Mouse (Mus musculus): Measurements from ENCODE around the gene Nmnat1. TPM values are rescaled to one million over a fixed set of nuclear protein-coding genes. Genes with fewer than 3 reads are reported as not detected.
A peak's percentile ranks its signal among the peaks of the same experiment; 100 is the strongest.
"Not testable (repeated sequence)": the region's sequence is repeated elsewhere in the genome, so short reads cannot be mapped to it uniquely, and the experiment has no call there.

The Nmnat1 gene
- polyA plus RNA-seq, 1 experiment from 2014 or later, result 6.3 TPM

DNA sequence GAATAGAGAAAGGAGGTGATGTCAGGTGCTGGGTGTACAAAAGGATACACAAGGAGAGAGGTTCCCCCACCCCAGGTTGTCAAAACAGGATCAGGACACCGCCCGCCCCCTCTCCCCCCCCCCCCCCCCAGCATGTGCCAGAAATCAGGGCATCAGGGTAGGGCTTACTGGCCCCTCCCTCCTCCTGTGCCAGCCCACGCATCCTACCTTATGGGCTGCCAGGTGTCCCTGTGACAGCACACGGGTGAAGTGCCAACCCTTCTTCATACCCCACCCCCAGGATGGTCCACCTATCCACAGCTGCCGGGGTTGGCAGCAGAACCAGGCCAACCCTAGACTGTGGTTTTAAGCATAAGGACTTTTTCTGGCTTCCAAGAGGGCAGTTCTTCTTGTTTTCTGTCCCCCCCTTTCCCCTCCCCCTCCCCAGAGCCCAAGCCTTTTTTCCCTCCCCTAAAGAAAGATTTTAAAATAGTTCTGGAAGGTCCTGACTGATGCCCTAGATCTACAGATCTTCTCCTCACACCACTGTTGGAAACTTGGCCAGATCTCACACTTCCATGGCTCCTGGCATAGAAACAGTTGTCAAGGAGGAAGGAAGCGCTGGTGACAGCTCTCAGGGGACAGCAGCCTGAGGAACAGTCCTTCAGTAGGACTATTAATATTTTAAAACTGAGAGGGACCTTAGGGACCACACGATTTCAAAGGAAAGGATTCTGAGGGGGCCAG, 23.3 kb downstream of the Nmnat1 start:
- TF ChIP-seq CTCF (IDR thresholded peaks at IDR 0.05) (no peak), EP300 (IDR thresholded peaks at IDR 0.05) (no peak)
- 40% methylated on average over 5 of the region's 7 CpGs for WGBS
- peak; percentile 32 for DNase-seq (ENCODE audit: low spot score)

DNA sequence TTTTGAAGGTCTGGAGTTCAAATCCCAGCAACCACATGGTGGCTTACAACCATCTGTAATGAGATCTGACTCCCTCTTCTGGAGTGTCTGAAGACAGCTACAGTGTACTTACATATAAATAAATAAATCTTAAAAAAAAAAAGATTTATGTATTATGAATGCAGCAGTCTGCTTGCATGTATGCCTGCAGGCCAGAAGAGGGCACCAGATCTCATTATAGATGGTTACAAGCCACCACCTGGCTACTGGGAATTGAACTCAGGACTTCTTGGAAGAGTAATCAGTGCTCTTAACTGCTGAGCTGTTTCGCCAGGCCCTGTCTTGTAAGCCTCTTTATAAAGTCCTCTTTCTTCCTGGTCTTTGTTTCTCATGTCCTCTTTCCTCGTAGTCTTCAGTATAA, 24.5 kb downstream of the Nmnat1 start:
- H3K4me2 ChIP-seq (replicated peaks; ENCODE audit: low read depth, low read length); ATAC-seq; H3K9ac ChIP-seq (replicated peaks; ENCODE audit: low read depth); H3K27ac ChIP-seq (ENCODE audit: low read length); H3K9me3 ChIP-seq (ENCODE audit: low read length); H3K27me3 ChIP-seq (replicated peaks; ENCODE audit: insufficient read depth, low read length); DNase-seq (ENCODE audit: low spot score); H3K4me1 ChIP-seq (ENCODE audit: insufficient read depth, low read depth, low read length); H3K4me3 ChIP-seq (ENCODE audit: low read depth, low read length); H3K36me3 ChIP-seq (ENCODE audit: insufficient read depth, low read length): not testable (repeated sequence)
- WGBS, result 90% methylated on average over 2 of the region's 2 CpGs
- peak; percentile 47 for TF ChIP-seq CTCF (IDR thresholded peaks at IDR 0.05)

More for the DNA sequence above, 23.3 kb downstream of the Nmnat1 start:
- Histone ChIP-seq H3K4me1 (ENCODE audit: insufficient read depth, low read depth, low read length) (no peaks in the 10 kb centered on the region), H3K27me3 (replicated peaks; ENCODE audit: insufficient read depth, low read length) (no peaks in the 10 kb centered on the region), H3K9me3 (ENCODE audit: low read length) (no peaks in the 10 kb centered on the region), H3K4me2 (replicated peaks; ENCODE audit: low read depth, low read length) (no peak overlapping the region), H3K4me3 (ENCODE audit: low read depth, low read length) (no peak overlapping the region), H3K36me3 (ENCODE audit: insufficient read depth, low read length) (no peaks in the 10 kb centered on the region), H3K9ac (replicated peaks; ENCODE audit: low read depth) (no peak overlapping the region), H3K27ac (ENCODE audit: low read length) (no peak overlapping the region)
- ATAC-seq, result peak; percentile 35; the same call in 1 of the 2 replicates

GRCm38 (mm10) chr4:149459425-149459824, 25.6 kb downstream of the Nmnat1 start:
- no peak overlapping the region for H3K4me2 ChIP-seq (replicated peaks; ENCODE audit: low read depth, low read length)
- WGBS, result 65% methylated on average over 1 of the region's 1 CpGs
- H3K9me3 ChIP-seq (ENCODE audit: low read length), result no peaks in the 10 kb centered on the region
- no peak overlapping the region for H3K4me3 ChIP-seq (ENCODE audit: low read depth, low read length)
- no peak for DNase-seq (ENCODE audit: low spot score)
- ATAC-seq, result no peak
- no peak overlapping the region for H3K9ac ChIP-seq (replicated peaks; ENCODE audit: low read depth)
- no peaks in the 10 kb centered on the region for H3K4me1 ChIP-seq (ENCODE audit: insufficient read depth, low read depth, low read length)
- H3K36me3 ChIP-seq (ENCODE audit: insufficient read depth, low read length), result no peaks in the 10 kb centered on the region
- no peak for TF ChIP-seq EP300 (IDR thresholded peaks at IDR 0.05)
- TF ChIP-seq CTCF (IDR thresholded peaks at IDR 0.05), result no peak
- no peaks in the 10 kb centered on the region for H3K27me3 ChIP-seq (replicated peaks; ENCODE audit: insufficient read depth, low read length)
- no peak overlapping the region for H3K27ac ChIP-seq (ENCODE audit: low read length)

DNA sequence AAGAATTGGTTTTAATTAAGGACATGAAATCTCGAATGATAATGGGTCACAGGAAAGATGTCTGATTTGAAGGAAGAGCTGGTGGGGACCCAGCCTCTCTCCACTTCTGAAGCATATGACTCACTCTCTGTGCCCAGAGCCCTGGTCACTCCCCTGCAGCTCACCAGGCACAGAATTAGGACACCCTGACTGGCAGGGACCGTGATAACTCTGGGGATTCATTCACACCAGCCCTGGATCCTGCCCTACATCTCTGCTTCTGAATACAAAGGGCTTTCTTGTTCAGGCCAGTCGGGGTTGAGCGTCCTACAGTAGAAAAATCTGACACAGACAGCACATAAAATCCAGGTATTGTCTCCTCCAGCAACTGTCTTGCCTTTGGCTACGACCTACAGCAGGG, 26.5 kb downstream of the Nmnat1 start:
- no peak overlapping the region for H3K9ac ChIP-seq (replicated peaks; ENCODE audit: low read depth)
- no peak overlapping the region for H3K27ac ChIP-seq (ENCODE audit: low read length)
- H3K9me3 ChIP-seq (ENCODE audit: low read length), result no peaks in the 10 kb centered on the region
- H3K27me3 ChIP-seq (replicated peaks; ENCODE audit: insufficient read depth, low read length), result no peaks in the 10 kb centered on the region
- no peak overlapping the region for H3K4me3 ChIP-seq (ENCODE audit: low read depth, low read length)
- H3K4me1 ChIP-seq (ENCODE audit: insufficient read depth, low read depth, low read length), result no peaks in the 10 kb centered on the region
- H3K36me3 ChIP-seq (ENCODE audit: insufficient read depth, low read length), result no peaks in the 10 kb centered on the region
- 68% methylated on average over 5 of the region's 5 CpGs for WGBS
- TF ChIP-seq CTCF (IDR thresholded peaks at IDR 0.05), result no peak
- TF ChIP-seq EP300 (IDR thresholded peaks at IDR 0.05), result no peak
- H3K4me2 ChIP-seq (replicated peaks; ENCODE audit: low read depth, low read length), result no peak overlapping the region
- ATAC-seq (no peak), DNase-seq (ENCODE audit: low spot score) (no peak)

DNA sequence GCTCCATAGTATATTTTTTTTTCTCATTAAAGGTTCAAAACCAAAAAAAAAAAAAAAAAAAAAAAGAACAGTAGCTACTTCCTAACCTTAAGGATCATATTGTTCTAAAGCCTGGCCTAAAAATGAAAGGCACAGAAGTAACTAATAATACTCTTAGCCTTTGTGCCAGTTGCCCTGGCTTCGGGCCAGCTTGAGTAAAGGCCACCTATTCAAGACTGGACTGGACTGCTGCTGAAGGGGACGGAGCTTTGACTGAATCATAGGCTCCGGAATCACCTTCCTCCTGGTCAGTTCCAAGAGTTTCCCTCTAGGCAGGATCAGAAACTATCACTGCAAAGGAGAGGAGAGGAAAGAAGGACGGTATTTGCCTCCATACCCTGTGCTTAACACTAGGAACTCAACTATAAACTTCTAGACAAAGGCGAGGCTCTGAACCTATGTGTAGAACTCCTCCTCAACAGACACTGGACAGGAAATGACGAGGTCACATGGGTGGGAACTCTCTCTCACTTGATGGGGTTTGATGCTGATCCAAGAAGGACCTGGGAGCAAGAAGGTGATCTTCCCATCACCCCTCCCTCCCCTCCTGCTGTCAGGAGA, 27.1 kb downstream of the Nmnat1 start:
- H3K4me3 ChIP-seq (ENCODE audit: low read depth, low read length), result no peak overlapping the region
- H3K36me3 ChIP-seq (ENCODE audit: insufficient read depth, low read length), result no peaks in the 10 kb centered on the region
- H3K4me2 ChIP-seq (replicated peaks; ENCODE audit: low read depth, low read length), result no peak overlapping the region
- H3K4me1 ChIP-seq (ENCODE audit: insufficient read depth, low read depth, low read length), result no peaks in the 10 kb centered on the region
- TF ChIP-seq EP300 (IDR thresholded peaks at IDR 0.05) (no peak), CTCF (IDR thresholded peaks at IDR 0.05) (no peak)
- no peaks in the 10 kb centered on the region for H3K27me3 ChIP-seq (replicated peaks; ENCODE audit: insufficient read depth, low read length)
- 52% methylated on average over 6 of the region's 6 CpGs for WGBS
- H3K27ac ChIP-seq (ENCODE audit: low read length), result no peak overlapping the region
- no peak for ATAC-seq
- no peaks in the 10 kb centered on the region for H3K9me3 ChIP-seq (ENCODE audit: low read length)
- no peak for DNase-seq (ENCODE audit: low spot score)
- H3K9ac ChIP-seq (replicated peaks; ENCODE audit: low read depth), result no peak overlapping the region

DNA sequence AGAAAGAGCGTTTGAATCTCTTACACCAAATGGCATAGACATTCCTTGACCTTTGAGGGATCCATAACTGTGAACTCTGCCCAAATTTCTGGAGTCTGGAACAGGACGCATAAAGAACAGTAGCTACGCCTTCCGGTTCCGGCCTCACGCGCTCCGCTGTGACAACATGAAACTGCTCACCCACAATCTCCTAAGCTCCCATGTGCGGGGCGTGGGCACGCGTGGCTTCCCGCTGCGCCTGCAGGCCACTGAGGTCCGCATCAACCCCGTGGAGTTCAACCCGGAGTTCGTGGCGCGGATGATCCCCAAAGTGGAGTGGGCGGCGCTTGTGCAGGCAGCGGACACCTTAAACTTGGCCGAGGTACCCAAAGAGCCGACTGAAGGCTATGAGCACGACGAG, 27.8 kb downstream of the Nmnat1 start:
- not testable (repeated sequence) for H3K4me2 ChIP-seq (replicated peaks; ENCODE audit: low read depth, low read length); DNase-seq (ENCODE audit: low spot score); H3K4me1 ChIP-seq (ENCODE audit: insufficient read depth, low read depth, low read length); H3K4me3 ChIP-seq (ENCODE audit: low read depth, low read length); H3K27ac ChIP-seq (ENCODE audit: low read length); H3K9ac ChIP-seq (replicated peaks; ENCODE audit: low read depth); H3K36me3 ChIP-seq (ENCODE audit: insufficient read depth, low read length); H3K27me3 ChIP-seq (replicated peaks; ENCODE audit: insufficient read depth, low read length); H3K9me3 ChIP-seq (ENCODE audit: low read length)
- WGBS, result 81% methylated on average over 27 of the region's 27 CpGs
- 0 out of 2 replicates have a peak, but pooled peaks have one; percentile 32 for ATAC-seq
